Mouse (Mus musculus) forebrain, embryonic 12.5 days (tissue): ENCODE results near the gene Gucy1b2. TPM values are rescaled to one million over a fixed set of nuclear protein-coding genes. Genes with fewer than 3 reads are reported as not detected.

ENCODE experiments used
- ATAC-seq: fragments of 200-750 bp; cut with Nextera tagmentation; 2 replicates; pipeline ENCODE4 v1.8.0; 2017; ENCODE audit warnings: moderate TSS enrichment; ENCODE audit not compliant: low FRiP score
- H3K27ac ChIP-seq: fragments of 300-500 bp; sonication (generic); 2 replicates; pipeline ENCODE4 v1.5.1; 2016; ENCODE audit warnings: mild to moderate bottlenecking
- H3K27me3 ChIP-seq: fragments of 300-500 bp; sonication (generic); 2 replicates; pipeline ENCODE4 v1.6.1; 2016; ENCODE audit warnings: mild to moderate bottlenecking
- H3K36me3 ChIP-seq: fragments of 300-500 bp; sonication (generic); replicated peaks from 2 replicates; pipeline ENCODE4 v1.6.1; 2016; ENCODE audit warnings: mild to moderate bottlenecking
- H3K4me1 ChIP-seq: fragments of 300-500 bp; sonication (generic); 2 replicates; pipeline ENCODE4 v1.6.1; 2016
- H3K4me2 ChIP-seq: fragments of 300-500 bp; sonication (generic); 2 replicates; pipeline ENCODE4 v1.6.1; 2016; ENCODE audit warnings: mild to moderate bottlenecking, moderate library complexity
- H3K4me3 ChIP-seq: fragments of 300-500 bp; sonication (generic); replicated peaks from 2 replicates; pipeline ENCODE4 v1.5.1; 2016; ENCODE audit warnings: mild to moderate bottlenecking
- H3K9ac ChIP-seq: fragments of 300-500 bp; sonication (generic); 2 replicates; pipeline ENCODE4 v1.6.1; 2016; ENCODE audit warnings: mild to moderate bottlenecking
- H3K9me3 ChIP-seq: fragments of 300-500 bp; sonication (generic); 2 replicates; pipeline ENCODE4 v1.6.1; 2016
- WGBS: fragments of 180-500 bp; shearing (Covaris S2); methylation state at CpG from one replicate; pipeline ENCODE4 v1.1.7; 2016; 5-methylcytosine and 5-hydroxymethylcytosine counted together
- polyA plus RNA-seq: library from polyadenylated mRNA; unstranded; fragments of >200 nt; fragmentation: Nextera tagmentation; extraction: Ambion mirVana; gene quantifications from 2 replicates; pipeline ENCODE4 v1.2.1, GENCODE M21; 2016

The Gucy1b2 gene
- polyA plus RNA-seq, 1 experiment from 2014 or later: 2.8 TPM

DNA sequence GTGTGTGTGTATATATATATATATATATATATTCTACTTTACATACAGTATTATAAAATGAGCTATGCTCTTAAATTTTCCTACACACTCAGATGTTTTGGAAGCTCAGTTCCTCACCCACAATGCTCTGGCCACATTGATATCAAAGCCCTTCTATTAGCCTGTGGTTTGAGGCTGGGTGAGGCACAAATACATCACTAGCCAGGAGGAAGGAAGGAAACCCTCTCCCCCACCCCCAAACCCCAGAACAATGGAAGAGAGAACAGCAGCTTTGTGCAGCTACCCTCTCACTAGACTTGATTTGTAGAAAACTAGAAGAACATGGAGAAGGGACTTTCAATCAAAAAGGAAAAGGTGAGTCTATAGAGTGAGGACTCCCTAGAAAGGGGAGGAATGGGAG lies 16.1 kb downstream of the Gucy1b2 start:
- ATAC-seq: no peak
- Histone ChIP-seq H3K27me3 (no peaks in the 10 kb centered on the region), H3K4me1 (no peaks in the 10 kb centered on the region), H3K9ac (no peak overlapping the region), H3K9me3 (no peaks in the 10 kb centered on the region), H3K4me3 (no peak overlapping the region), H3K36me3 (no peaks in the 10 kb centered on the region), H3K4me2 (no peak overlapping the region), H3K27ac (no peak overlapping the region)

DNA sequence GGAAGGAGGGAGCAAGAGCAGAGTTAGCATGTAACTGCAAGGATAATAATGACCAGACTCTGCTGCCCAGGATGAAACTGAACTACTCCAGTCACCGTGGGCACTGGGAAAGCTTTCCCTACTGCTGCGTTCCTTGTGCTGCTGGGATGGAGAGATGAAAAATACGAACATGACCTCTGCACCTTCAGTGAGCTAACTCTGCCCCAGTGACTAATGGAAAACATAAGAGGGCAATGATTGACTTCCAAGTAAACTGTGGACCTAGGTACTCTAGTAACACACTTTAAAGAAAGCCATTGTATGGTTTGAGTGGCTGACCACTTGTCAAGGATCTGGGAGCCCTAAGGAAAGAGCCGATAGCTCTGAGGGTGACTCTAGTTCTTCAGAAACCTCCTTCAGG lies 17.9 kb downstream of the Gucy1b2 start:
- H3K4me2 ChIP-seq: no peak overlapping the region
- no peak for ATAC-seq
- WGBS: 86% methylated on average over 4 of the region's 4 CpGs
- no peaks in the 10 kb centered on the region for H3K36me3 ChIP-seq
- H3K9me3 ChIP-seq: no peaks in the 10 kb centered on the region
- no peaks in the 10 kb centered on the region for H3K4me1 ChIP-seq
- H3K27ac ChIP-seq: no peak overlapping the region
- no peak overlapping the region for H3K4me3 ChIP-seq
- no peak overlapping the region for H3K9ac ChIP-seq
- H3K27me3 ChIP-seq: no peaks in the 10 kb centered on the region

DNA sequence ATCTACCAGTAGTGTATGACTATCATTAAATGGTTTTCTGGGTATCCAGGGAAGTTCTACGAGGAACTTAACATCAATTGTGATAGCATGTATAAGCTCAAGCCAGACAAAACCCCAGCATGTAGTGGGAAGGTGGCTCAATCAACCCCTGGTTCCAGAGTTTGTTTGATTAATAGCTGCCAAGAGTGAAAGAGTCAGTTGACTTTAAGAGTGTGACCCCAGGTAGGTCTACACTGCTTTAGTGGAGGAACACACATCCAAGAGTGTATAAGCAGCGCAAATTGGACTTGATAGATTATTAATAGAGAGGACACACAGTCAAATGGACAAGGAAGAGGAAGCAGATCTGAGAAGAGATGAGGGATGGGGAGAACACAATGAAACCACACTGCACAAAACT lies 18.3 kb downstream of the Gucy1b2 start:
- no peak for ATAC-seq
- Histone ChIP-seq H3K27ac (no peak overlapping the region), H3K9ac (no peak overlapping the region), H3K36me3 (no peaks in the 10 kb centered on the region), H3K27me3 (no peaks in the 10 kb centered on the region), H3K4me3 (no peak overlapping the region), H3K4me2 (no peak overlapping the region), H3K9me3 (no peaks in the 10 kb centered on the region), H3K4me1 (no peaks in the 10 kb centered on the region)
- WGBS: 94% methylated on average over 2 of the region's 2 CpGs

DNA sequence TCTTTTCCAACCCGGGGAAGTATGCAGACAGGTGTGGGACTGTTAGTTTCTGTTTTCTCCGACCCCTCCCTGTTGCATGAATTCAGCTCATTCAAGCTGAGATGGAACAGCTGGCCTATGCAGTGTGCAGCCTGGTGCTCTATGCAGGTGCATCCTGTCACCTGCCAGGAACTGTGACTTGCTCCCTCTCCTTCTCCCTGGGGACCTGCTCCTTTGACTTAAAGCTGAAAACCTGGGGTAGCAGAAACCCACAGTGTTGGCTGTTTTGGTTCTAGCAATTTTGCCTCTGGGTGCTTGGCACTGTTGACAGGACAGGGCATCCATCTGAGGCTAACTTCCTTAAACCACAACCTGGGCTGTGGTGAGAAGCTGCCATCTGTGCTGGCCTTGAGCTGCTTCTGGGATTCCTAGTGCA lies 30.8 kb downstream of the Gucy1b2 start:
- Histone ChIP-seq H3K27ac (0 out of 2 replicates have a peak overlapping the region, but pooled peaks have one; percentile 43), H3K9me3 (no peaks in the 10 kb centered on the region), H3K4me3 (no peak overlapping the region), H3K27me3 (no peaks in the 10 kb centered on the region), H3K9ac (no peak overlapping the region), H3K4me1 (no peaks in the 10 kb centered on the region), H3K36me3 (no peaks in the 10 kb centered on the region), H3K4me2 (no peak overlapping the region)
- WGBS: 68% methylated on average over 2 of the region's 2 CpGs
- ATAC-seq: no peak

DNA sequence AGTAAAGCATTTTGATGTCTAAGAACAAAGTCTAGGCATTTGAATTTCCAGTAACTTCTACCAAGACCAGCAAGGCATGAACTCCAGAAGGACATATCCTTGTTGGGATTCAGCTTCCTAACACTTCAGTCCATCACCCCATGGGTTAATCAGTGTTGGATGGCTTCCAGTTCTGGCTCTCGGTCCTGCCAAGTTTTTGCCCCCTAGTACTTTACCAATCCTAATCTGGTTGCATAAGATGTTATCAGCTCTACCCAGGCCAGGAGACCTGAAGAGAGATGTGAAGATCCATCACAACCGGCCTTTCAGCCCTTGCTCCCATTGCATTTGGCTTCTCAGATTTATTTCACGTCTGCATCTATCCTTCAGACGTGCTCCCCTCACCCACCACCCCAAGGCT lies 33.8 kb downstream of the Gucy1b2 start:
- WGBS: 81% methylated on average over 4 of the region's 4 CpGs
- no peak overlapping the region for H3K9ac ChIP-seq
- H3K4me2 ChIP-seq: no peak overlapping the region
- ATAC-seq: no peak
- no peaks in the 10 kb centered on the region for H3K36me3 ChIP-seq
- H3K4me1 ChIP-seq: peaks cover 4% of the 10 kb centered on the region
- H3K9me3 ChIP-seq: no peaks in the 10 kb centered on the region
- H3K27ac ChIP-seq: no peak overlapping the region
- no peaks in the 10 kb centered on the region for H3K27me3 ChIP-seq
- H3K4me3 ChIP-seq: no peak overlapping the region

DNA sequence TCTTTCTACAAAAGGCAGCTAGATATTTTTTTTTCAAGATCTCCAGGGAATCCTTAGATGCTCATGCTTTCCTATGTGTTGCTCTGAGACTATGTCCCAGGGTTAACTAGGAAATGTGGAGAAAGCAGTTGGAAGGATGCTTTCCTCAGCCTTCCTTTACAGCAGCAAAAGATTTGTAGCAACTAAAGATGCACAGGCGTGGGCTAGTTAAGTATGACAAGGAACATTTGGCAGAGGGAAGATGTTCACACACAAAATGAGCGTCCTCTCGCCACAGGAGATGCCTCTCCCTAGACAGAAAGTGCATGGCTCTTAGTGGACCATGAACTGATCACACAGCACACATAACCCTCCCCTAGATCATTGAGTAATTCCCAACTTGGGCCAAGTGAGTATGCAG lies 38.6 kb downstream of the Gucy1b2 start:
- Histone ChIP-seq H3K4me2 (no peak overlapping the region), H3K4me1 (peaks cover 29% of the 10 kb centered on the region), H3K36me3 (no peaks in the 10 kb centered on the region), H3K9me3 (no peaks in the 10 kb centered on the region), H3K4me3 (no peak overlapping the region), H3K9ac (no peak overlapping the region), H3K27ac (peak overlapping the region; percentile 82), H3K27me3 (no peaks in the 10 kb centered on the region)
- WGBS: 92% methylated on average over 3 of the region's 3 CpGs
- ATAC-seq: no peak

DNA sequence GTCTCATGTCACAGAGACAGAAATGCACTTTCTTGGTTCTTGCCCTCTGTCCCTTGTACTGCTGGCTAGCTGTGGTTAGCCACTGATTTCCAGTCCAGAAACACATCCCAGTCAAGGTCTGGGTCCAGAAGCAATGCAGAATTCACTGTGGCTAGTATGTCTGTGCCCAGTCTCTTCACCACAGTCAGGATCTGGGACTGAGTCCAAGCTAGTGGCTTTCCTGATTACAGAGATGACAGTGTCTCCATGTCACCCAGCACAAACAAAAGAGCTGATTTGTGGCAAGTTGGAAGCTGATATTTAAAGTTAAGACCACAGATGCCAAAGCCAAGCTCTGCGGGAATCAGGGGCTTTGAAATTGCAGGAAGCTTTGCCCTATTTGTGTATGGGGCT lies 39.4 kb downstream of the Gucy1b2 start:
- H3K4me3 ChIP-seq: no peak overlapping the region
- no peaks in the 10 kb centered on the region for H3K27me3 ChIP-seq
- no peak overlapping the region for H3K4me2 ChIP-seq
- no peak; the same call in 1 of the 2 replicates for ATAC-seq
- H3K4me1 ChIP-seq: peaks cover 29% of the 10 kb centered on the region
- no peaks in the 10 kb centered on the region for H3K9me3 ChIP-seq
- H3K9ac ChIP-seq: no peak overlapping the region
- no peaks in the 10 kb centered on the region for H3K36me3 ChIP-seq
- H3K27ac ChIP-seq: peak overlapping the region; percentile 82
- WGBS: 39% methylated on average over 1 of the region's 1 CpGs

DNA sequence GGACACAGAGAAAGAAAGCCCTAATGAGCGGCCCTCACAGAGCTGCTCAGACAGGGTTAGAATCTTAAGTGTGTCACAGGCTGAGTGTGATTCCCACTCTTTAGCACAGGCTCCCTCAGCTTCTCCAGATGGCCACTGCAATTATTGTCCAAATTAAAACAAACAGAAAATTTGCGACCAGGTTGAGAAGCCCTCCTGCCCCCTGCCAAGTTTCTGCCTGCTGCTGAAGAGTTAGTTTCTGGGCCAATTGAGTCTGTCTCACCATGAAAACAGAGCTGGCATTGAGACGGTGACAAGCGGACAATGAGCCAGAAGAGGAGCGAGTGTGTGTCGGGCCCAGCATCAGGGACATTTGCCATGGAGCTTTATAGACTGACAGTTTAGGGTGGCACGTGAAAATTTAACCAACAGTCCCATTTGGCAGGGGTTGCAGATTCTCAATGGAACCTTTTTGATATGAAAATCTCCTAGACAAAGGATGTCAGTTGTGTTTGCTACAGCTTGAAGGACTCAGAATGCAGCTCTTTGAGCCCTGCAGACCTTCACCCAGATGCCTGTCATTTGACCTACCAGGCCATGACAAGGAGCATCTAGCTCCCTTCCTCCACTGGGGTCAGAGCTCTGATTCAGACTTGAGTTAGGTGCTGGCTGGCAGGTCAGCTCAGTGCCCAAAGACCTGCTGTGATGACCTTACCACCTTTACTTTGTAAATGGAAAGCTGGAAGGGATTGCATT lies 39.9 kb downstream of the Gucy1b2 start:
- Histone ChIP-seq H3K27me3 (no peaks in the 10 kb centered on the region), H3K4me3 (no peak overlapping the region), H3K4me2 (0 out of 2 replicates have a peak overlapping the region, but pooled peaks have one; percentile 4), H3K9me3 (no peaks in the 10 kb centered on the region), H3K4me1 (peaks cover 29% of the 10 kb centered on the region), H3K36me3 (no peaks in the 10 kb centered on the region), H3K27ac (peak overlapping the region; percentile 82), H3K9ac (no peak overlapping the region)
- peak; percentile 91 for ATAC-seq
- WGBS: 24% methylated on average over 7 of the region's 7 CpGs

DNA sequence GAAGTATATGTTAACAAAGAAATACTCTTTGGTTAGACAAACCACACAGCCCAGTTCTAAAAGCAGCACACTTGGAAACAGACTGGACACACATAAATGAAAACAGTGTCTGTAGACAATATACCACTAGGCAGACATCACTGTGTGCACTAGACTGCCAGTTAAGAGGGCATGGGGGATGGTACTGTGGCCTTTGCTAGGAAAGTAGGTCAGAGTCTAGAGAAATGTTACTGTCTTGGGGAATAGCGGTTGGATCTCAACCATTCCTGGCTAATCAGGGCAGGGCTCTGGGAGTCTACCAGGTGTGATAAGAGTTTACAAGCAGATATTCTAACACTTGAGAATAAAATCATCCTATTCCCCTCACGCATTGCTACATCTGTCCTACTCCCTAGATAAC lies 60.7 kb downstream of the Gucy1b2 start:
- WGBS: 88% methylated on average over 2 of the region's 2 CpGs
- Histone ChIP-seq H3K27ac (no peak overlapping the region), H3K4me2 (no peak overlapping the region), H3K9ac (no peak overlapping the region), H3K9me3 (no peaks in the 10 kb centered on the region), H3K4me1 (peaks cover 4% of the 10 kb centered on the region; the same call in 1 of the 2 replicates), H3K36me3 (no peaks in the 10 kb centered on the region), H3K27me3 (no peaks in the 10 kb centered on the region), H3K4me3 (no peak overlapping the region)
- no peak for ATAC-seq

DNA sequence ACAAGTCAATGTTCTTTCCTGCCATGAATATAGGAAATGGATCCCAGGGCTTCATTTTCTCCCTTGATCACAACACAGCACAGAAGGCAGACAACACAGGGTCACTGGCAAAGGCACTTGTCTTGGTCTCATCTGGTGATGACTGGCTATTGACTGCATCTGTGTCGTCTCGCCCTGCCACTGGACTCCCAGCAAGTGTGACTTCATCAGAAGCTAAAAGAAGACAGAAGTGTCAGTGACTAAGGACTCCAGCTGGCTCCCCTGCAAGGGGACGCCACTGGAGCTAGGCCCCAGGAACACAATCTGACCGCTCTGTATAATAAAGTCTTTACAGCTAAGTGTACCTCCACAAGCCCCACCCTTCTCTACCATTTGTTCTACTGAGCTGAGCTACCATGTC lies 63.3 kb downstream of the Gucy1b2 start:
- 79% methylated on average over 4 of the region's 4 CpGs for WGBS
- peaks cover 24% of the 10 kb centered on the region for H3K4me1 ChIP-seq
- no peak overlapping the region for H3K4me3 ChIP-seq
- ATAC-seq: no peak
- H3K36me3 ChIP-seq: no peaks in the 10 kb centered on the region
- no peak overlapping the region for H3K27ac ChIP-seq
- H3K4me2 ChIP-seq: no peak overlapping the region
- no peaks in the 10 kb centered on the region for H3K9me3 ChIP-seq
- H3K9ac ChIP-seq: no peak overlapping the region
- H3K27me3 ChIP-seq: no peaks in the 10 kb centered on the region

DNA sequence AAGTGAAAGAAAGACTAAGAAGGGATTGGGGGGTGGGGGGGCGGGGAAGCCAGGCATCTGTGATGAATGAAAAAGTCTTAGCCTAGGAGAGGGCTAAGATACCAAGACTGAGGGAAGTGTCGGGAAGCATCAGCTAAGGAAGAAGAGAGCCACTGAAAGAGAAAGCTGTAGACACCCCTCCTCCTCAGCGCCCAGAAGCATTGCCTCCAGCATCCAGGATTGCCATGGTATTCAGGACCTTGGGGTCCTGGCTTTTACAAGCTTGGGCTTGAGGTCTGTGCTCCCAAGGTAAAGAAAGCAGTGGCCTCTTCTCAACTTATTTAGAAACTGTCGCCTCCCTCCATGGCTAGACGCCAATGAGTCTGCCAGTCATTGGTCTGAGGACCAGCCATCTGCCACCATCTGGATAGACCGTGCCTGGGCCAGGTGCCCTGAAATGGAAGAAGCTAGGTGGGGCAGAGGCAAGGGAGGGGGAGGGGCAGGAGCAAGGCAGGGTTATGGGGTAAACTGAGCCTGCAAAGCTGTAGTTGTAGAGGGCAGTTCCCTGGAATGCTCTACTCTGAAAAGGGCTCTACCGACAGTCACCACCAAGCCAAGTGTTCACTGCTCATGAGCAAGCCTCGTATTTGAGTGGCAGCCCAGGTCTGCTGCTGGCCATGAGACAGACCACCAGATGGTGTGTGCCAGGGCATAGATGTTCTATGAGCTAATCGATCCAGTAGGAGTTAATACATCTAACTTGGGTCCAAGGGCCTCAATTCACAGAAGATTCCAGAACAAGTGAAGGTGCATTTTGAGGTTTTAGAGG lies 66.2 kb downstream of the Gucy1b2 start:
- Histone ChIP-seq H3K9me3 (no peaks in the 10 kb centered on the region), H3K27ac (peak overlapping the region; percentile 88), H3K27me3 (no peaks in the 10 kb centered on the region), H3K4me1 (peaks cover 24% of the 10 kb centered on the region), H3K4me3 (no peak overlapping the region), H3K9ac (no peak overlapping the region), H3K4me2 (peak overlapping the region; percentile 27), H3K36me3 (no peaks in the 10 kb centered on the region)
- peak; percentile 62 for ATAC-seq
- 58% methylated on average over 9 of the region's 9 CpGs for WGBS

DNA sequence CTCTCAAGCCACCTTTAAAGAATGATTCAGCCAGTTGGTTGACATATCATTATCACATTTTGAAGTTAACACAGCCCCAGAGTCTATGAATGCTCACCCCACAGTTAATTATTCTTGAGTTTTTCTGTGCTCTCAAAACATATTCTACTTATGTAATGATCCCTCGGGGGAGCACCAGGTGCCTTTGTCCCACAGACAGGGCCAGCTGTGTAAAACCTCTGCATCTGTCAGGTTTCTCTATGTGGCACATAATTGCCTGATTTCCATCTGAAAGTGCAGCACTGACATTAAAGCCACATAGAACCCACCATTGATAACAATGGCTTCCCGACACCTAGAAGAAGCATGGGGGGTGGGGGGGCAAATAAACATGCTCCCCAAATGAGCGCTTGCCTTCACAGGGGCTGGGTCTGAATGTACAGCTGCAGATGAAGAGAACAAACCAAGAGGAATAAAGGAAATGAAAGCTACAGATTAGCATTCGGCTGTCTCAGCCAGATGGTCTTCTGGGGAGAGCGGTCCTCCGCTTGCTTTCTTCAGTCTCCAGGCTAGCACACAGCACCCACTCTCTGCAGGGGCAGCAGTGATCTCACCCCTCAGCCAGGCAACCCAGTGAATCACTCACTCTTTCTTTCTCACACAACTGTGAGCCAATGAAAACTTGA lies 66.9 kb downstream of the Gucy1b2 start:
- H3K4me2 ChIP-seq: peak overlapping the region; percentile 27
- H3K27me3 ChIP-seq: no peaks in the 10 kb centered on the region
- 22% methylated on average over 6 of the region's 6 CpGs for WGBS

More for the DNA sequence above, 66.9 kb downstream of the Gucy1b2 start:
- no peak overlapping the region for H3K4me3 ChIP-seq
- H3K36me3 ChIP-seq: no peaks in the 10 kb centered on the region
- peak overlapping the region; percentile 88 for H3K27ac ChIP-seq
- H3K9me3 ChIP-seq: no peaks in the 10 kb centered on the region
- ATAC-seq: peak; percentile 92
- no peak overlapping the region for H3K9ac ChIP-seq
- peaks cover 24% of the 10 kb centered on the region for H3K4me1 ChIP-seq
